8 mouse cellular contexts compared by ENCODE assay signal in the genomic region with DNA sequence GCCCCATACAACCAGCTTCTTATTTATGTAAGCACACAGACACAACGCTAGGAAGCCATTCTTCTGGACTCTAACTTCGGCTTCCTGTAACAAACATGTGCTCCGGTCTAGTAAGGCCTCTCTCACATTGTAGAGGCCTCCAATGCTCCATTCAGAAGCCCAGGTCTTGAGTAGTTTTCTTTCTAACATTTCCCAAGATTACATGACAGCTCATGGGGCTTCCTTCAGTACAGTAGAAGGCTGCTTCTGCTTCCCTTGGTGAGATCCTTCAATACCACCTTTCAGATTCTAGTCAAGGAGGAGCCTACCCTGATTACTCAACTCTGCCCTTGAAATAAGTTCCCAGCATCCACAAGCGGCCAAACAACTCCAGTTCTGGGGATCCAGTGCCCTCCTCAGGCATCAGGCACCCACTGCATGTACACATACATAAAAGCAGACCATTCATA. TPM values are rescaled to one million over a fixed set of nuclear protein-coding genes. Genes with fewer than 3 reads are reported as not detected.
DNase-seq lines count a peak whose midpoint lies in the region; ATAC-seq and TF ChIP-seq lines count a peak whose summit lies in the region.

No protein-coding gene starts in this region.

- intact Hi-C loops in left cerebral cortex, postnatal 25 days (cut with DNase I), result loop anchor here (1.0 kb wide), 1 partner anchor 8 kb away; a partner anchor contains a TSS
- intact Hi-C loops in left cerebral cortex, postnatal 4 days (cut with DNase I), result no loop called here

- H3K9ac ChIP-seq in kidney, postnatal 0 days (ENCODE audit: low read depth, low read length), result peak overlapping the region; percentile 96
- peak overlapping the region; percentile 97 for H3K9ac ChIP-seq in hindbrain, embryonic 12.5 days
- H3K9ac ChIP-seq in midbrain, embryonic 16.5 days (ENCODE audit: low read depth, low read length), result peak overlapping the region; percentile 93

- peak overlapping the region; percentile 97 for H3K27ac ChIP-seq in kidney, postnatal 0 days
- H3K27ac ChIP-seq in hindbrain, embryonic 12.5 days, result peak overlapping the region; percentile 96
- peak overlapping the region; percentile 94 for H3K27ac ChIP-seq in midbrain, embryonic 16.5 days (ENCODE audit: low read length)

- H3K4me3 ChIP-seq in kidney, postnatal 0 days (replicated peaks; ENCODE audit: low read depth, low read length), result peak overlapping the region; percentile 83
- peak overlapping the region; percentile 74 for H3K4me3 ChIP-seq in hindbrain, embryonic 12.5 days
- H3K4me3 ChIP-seq in midbrain, embryonic 16.5 days (ENCODE audit: low read depth, low read length), result peak overlapping the region; percentile 80

- H3K4me1 ChIP-seq in kidney, postnatal 0 days (replicated peaks; ENCODE audit: insufficient read depth, low read length), result peaks cover 22% of the 10 kb centered on the region
- peaks cover 31% of the 10 kb centered on the region for H3K4me1 ChIP-seq in hindbrain, embryonic 12.5 days
- H3K4me1 ChIP-seq in midbrain, embryonic 16.5 days (ENCODE audit: control insufficient read depth, insufficient read depth, low read length), result peaks cover 27% of the 10 kb centered on the region

- H3K9me3 ChIP-seq in kidney, postnatal 0 days (replicated peaks; ENCODE audit: low read length), result no peaks in the 10 kb centered on the region
- no peaks in the 10 kb centered on the region for H3K9me3 ChIP-seq in hindbrain, embryonic 12.5 days (replicated peaks)
- no peaks in the 10 kb centered on the region for H3K9me3 ChIP-seq in midbrain, embryonic 16.5 days (replicated peaks; ENCODE audit: control insufficient read depth, low read length, poor library complexity, severe bottlenecking)

- no peak for ATAC-seq in kidney, postnatal 0 days (replicated peaks; ENCODE audit: low FRiP score, low read depth)
- no peak for ATAC-seq in hindbrain, embryonic 12.5 days (ENCODE audit: low FRiP score)
- ATAC-seq in midbrain, embryonic 16.5 days, result peak; percentile 0; the same call in 1 of the 2 replicates

- 26% methylated on average over 4 of the region's 4 CpGs for WGBS in kidney, postnatal 0 days
- 41% methylated on average over 4 of the region's 4 CpGs for WGBS in hindbrain, embryonic 12.5 days
- WGBS in midbrain, embryonic 16.5 days, result 32% methylated on average over 4 of the region's 4 CpGs

- TF ChIP-seq CTCF in kidney, postnatal 0 days (IDR thresholded peaks at IDR 0.05; ENCODE audit: low read depth), result peak; percentile 26; the same call in 1 of the 2 replicates

- H3K27me3 ChIP-seq in kidney, postnatal 0 days (ENCODE audit: insufficient read depth, low read length), result no peaks in the 10 kb centered on the region
- no peaks in the 10 kb centered on the region for H3K27me3 ChIP-seq in hindbrain, embryonic 12.5 days
- H3K27me3 ChIP-seq in midbrain, embryonic 16.5 days (ENCODE audit: control insufficient read depth, insufficient read depth, low read depth, low read length), result no peaks in the 10 kb centered on the region

- DNase-seq in kidney, postnatal 0 days (ENCODE audit: low spot score), result no peak
- DNase-seq in kidney, postnatal 14 days, result no peak
- peak; percentile 42 for DNase-seq in ZHBTc4 (ENCODE audit: low read depth, low spot score)
- DNase-seq in gastrocnemius, postnatal 4 days (ENCODE audit: low spot score in 2 of 2), result no peak
- DNase-seq in left cerebral cortex, postnatal 25 days (ENCODE audit: low spot score in 2 of 2), result no peak
- no peak for DNase-seq in left cerebral cortex, postnatal 4 days

- no peaks in the 10 kb centered on the region for H3K36me3 ChIP-seq in kidney, postnatal 0 days (ENCODE audit: insufficient read depth, low read length)
- no peaks in the 10 kb centered on the region for H3K36me3 ChIP-seq in hindbrain, embryonic 12.5 days
- no peaks in the 10 kb centered on the region for H3K36me3 ChIP-seq in midbrain, embryonic 16.5 days (ENCODE audit: control insufficient read depth, insufficient read depth, low read length)

- H3K4me2 ChIP-seq in kidney, postnatal 0 days (ENCODE audit: low read length), result peak overlapping the region; percentile 80
- peak overlapping the region; percentile 95 for H3K4me2 ChIP-seq in hindbrain, embryonic 12.5 days (replicated peaks)
- H3K4me2 ChIP-seq in midbrain, embryonic 16.5 days (ENCODE audit: low read length), result peak overlapping the region; percentile 77

RNA-seq across cellular contexts. Expression of a gene that starts 7.1 kb away (rescaled TPM):
- polyA plus RNA-seq in kidney, postnatal 0 days (2015; fragmentation: Nextera tagmentation; extraction: Ambion mirVana), result 17.7 and 18.0 TPM in 2 replicates
- 37.2 and 42.1 TPM in 2 replicates for polyA plus RNA-seq in hindbrain, embryonic 12.5 days (2016; fragmentation: Nextera tagmentation; extraction: Ambion mirVana)
- polyA plus RNA-seq in midbrain, embryonic 16.5 days (2015; fragmentation: Nextera tagmentation; extraction: Ambion mirVana), result 23.9 and 26.8 TPM in 2 replicates
- 10 to 100 TPM; 37.9 to 41.3 TPM for total RNA-seq in gastrocnemius, postnatal 4 days (2021)
- 10 to 100 TPM; 54.3 to 55.6 TPM for total RNA-seq in left cerebral cortex, postnatal 25 days (2021)
- 10 to 100 TPM; 60.8 to 61.4 TPM for total RNA-seq in left cerebral cortex, postnatal 4 days (2021)

RNA-seq across cellular contexts. Expression of a gene that starts 7.2 kb away (rescaled TPM):
- 48.1 and 51.0 TPM in 2 replicates for polyA plus RNA-seq in kidney, postnatal 0 days (2015; fragmentation: Nextera tagmentation; extraction: Ambion mirVana)
- 54.8 and 57.3 TPM in 2 replicates for polyA plus RNA-seq in hindbrain, embryonic 12.5 days (2016; fragmentation: Nextera tagmentation; extraction: Ambion mirVana)
- 55.1 and 57.1 TPM in 2 replicates for polyA plus RNA-seq in midbrain, embryonic 16.5 days (2015; fragmentation: Nextera tagmentation; extraction: Ambion mirVana)
- total RNA-seq in gastrocnemius, postnatal 4 days (2021), result 10 to 100 TPM; 55.3 to 63.3 TPM
- total RNA-seq in left cerebral cortex, postnatal 25 days (2021), result 10 to 100 TPM; 62.4 to 64.9 TPM
- total RNA-seq in left cerebral cortex, postnatal 4 days (2021), result 10 to 100 TPM; 66.3 to 67.5 TPM

RNA-seq across cellular contexts. Expression of a gene that starts 22.3 kb away (rescaled TPM):
- 0.55 and 0.61 TPM in 2 replicates for polyA plus RNA-seq in kidney, postnatal 0 days (2015; fragmentation: Nextera tagmentation; extraction: Ambion mirVana)
- polyA plus RNA-seq in hindbrain, embryonic 12.5 days (2016; fragmentation: Nextera tagmentation; extraction: Ambion mirVana), result 0.53 and 0.80 TPM in 2 replicates
- 0.11 and 0.24 TPM in 2 replicates for polyA plus RNA-seq in midbrain, embryonic 16.5 days (2015; fragmentation: Nextera tagmentation; extraction: Ambion mirVana)
- total RNA-seq in gastrocnemius, postnatal 4 days (2021), result under 1 TPM; 0.73 to 0.93 TPM
- under 1 TPM; 0.30 to 0.53 TPM for total RNA-seq in left cerebral cortex, postnatal 25 days (2021)
- total RNA-seq in left cerebral cortex, postnatal 4 days (2021), result under 1 TPM; 0.44 to 0.50 TPM
